Mouse (Mus musculus) limb, embryonic 10.5 days (tissue): Measurements from ENCODE around the gene Sln. TPM values are rescaled to one million over a fixed set of nuclear protein-coding genes. Genes with fewer than 3 reads are reported as not detected.

Experiments used
- DNase-seq: peaks from one replicate; pipeline ENCODE4 v3.0.0-alpha.2; 2017; ENCODE audit warnings: low spot score
- H3K27ac ChIP-seq: fragments of 300-500 bp; sonication (generic); 2 replicates; pipeline ENCODE4 v1.5.1; 2016; ENCODE audit warnings: mild to moderate bottlenecking
- H3K27me3 ChIP-seq: fragments of 300-500 bp; sonication (generic); 2 replicates; pipeline ENCODE4 v1.6.1; 2016; ENCODE audit warnings: low read depth, mild to moderate bottlenecking; ENCODE audit not compliant: poor library complexity, severe bottlenecking
- H3K36me3 ChIP-seq: fragments of 300-500 bp; sonication (generic); 2 replicates; pipeline ENCODE4 v1.6.1; 2016; ENCODE audit warnings: mild to moderate bottlenecking, moderate library complexity
- H3K4me1 ChIP-seq: fragments of 300-500 bp; sonication (generic); 2 replicates; pipeline ENCODE4 v1.6.1; 2016
- H3K4me3 ChIP-seq: fragments of 300-500 bp; sonication (generic); 2 replicates; pipeline ENCODE4 v1.5.1; 2016; ENCODE audit warnings: mild to moderate bottlenecking, moderate library complexity
- H3K9me3 ChIP-seq: fragments of 300-500 bp; sonication (generic); replicated peaks from 2 replicates; pipeline ENCODE4 v1.6.1; 2016; ENCODE audit warnings: mild to moderate bottlenecking
- WGBS: fragments of 180-500 bp; shearing (Covaris S2); methylation state at CpG from one replicate; pipeline ENCODE4 v1.1.7; 2016; 5-methylcytosine and 5-hydroxymethylcytosine counted together
- polyA plus RNA-seq: library from polyadenylated mRNA; unstranded; fragments of >200 nt; fragmentation: Nextera tagmentation; extraction: Ambion mirVana; gene quantifications from 2 replicates; pipeline ENCODE4 v1.2.1, GENCODE M21; 2016

Gene Sln
- polyA plus RNA-seq, 1 experiment from 2014 or later = 0.25 TPM

GRCm38 (mm10) chr9:53853672-53854071 lies 3.7 kb downstream of the Sln start:
- Histone ChIP-seq H3K4me3 (no peak overlapping the region), H3K4me1 (no peaks in the 10 kb centered on the region), H3K27ac (no peak overlapping the region), H3K9me3 (no peaks in the 10 kb centered on the region), H3K36me3 (no peaks in the 10 kb centered on the region), H3K27me3 (no peaks in the 10 kb centered on the region)
- DNase-seq = no peak
- 84% methylated on average over 1 of the region's 1 CpGs for WGBS

- no peak for DNase-seq
- WGBS = 100% methylated on average over 1 of the region's 1 CpGs
- Histone ChIP-seq H3K36me3 (no peaks in the 10 kb centered on the region), H3K4me1 (no peaks in the 10 kb centered on the region), H3K27ac (no peak overlapping the region), H3K4me3 (no peak overlapping the region), H3K27me3 (no peaks in the 10 kb centered on the region), H3K9me3 (no peaks in the 10 kb centered on the region)
These were observed 4.6 kb downstream of the Sln start for GRCm38 (mm10) chr9:53854525-53854924.

GRCm38 (mm10) chr9:53857864-53858263 lies 7.9 kb downstream of the Sln start:
- no peak for DNase-seq
- Histone ChIP-seq H3K4me1 (no peaks in the 10 kb centered on the region), H3K36me3 (no peaks in the 10 kb centered on the region), H3K27me3 (no peaks in the 10 kb centered on the region), H3K4me3 (no peak overlapping the region), H3K27ac (no peak overlapping the region), H3K9me3 (no peaks in the 10 kb centered on the region)
- WGBS = 84% methylated on average over 5 of the region's 5 CpGs

GRCm38 (mm10) chr9:53873239-53873638 lies 23.3 kb downstream of the Sln start:
- no peak overlapping the region for H3K27ac ChIP-seq
- H3K4me3 ChIP-seq = no peak overlapping the region
- DNase-seq = peak; percentile 8
- H3K4me1 ChIP-seq = peaks cover 8% of the 10 kb centered on the region; the same call in 1 of the 2 replicates
- no peaks in the 10 kb centered on the region for H3K9me3 ChIP-seq
- WGBS = 95% methylated on average over 8 of the region's 8 CpGs
- H3K36me3 ChIP-seq = no peaks in the 10 kb centered on the region
- H3K27me3 ChIP-seq = no peaks in the 10 kb centered on the region

GRCm38 (mm10) chr9:53877423-53877822 lies 27.5 kb downstream of the Sln start:
- peaks cover 8% of the 10 kb centered on the region; the same call in 1 of the 2 replicates for H3K4me1 ChIP-seq
- DNase-seq = peak; percentile 31
- no peaks in the 10 kb centered on the region for H3K36me3 ChIP-seq
- 17% methylated on average over 2 of the region's 2 CpGs for WGBS
- H3K27ac ChIP-seq = no peak overlapping the region
- no peaks in the 10 kb centered on the region for H3K27me3 ChIP-seq
- H3K9me3 ChIP-seq = no peaks in the 10 kb centered on the region
- no peak overlapping the region for H3K4me3 ChIP-seq

- no peaks in the 10 kb centered on the region for H3K27me3 ChIP-seq
- WGBS = 93% methylated on average over 23 of the region's 23 CpGs
- H3K4me1 ChIP-seq = no peaks in the 10 kb centered on the region
- no peaks in the 10 kb centered on the region for H3K9me3 ChIP-seq
- no peak overlapping the region for H3K4me3 ChIP-seq
- H3K36me3 ChIP-seq = no peaks in the 10 kb centered on the region
- H3K27ac ChIP-seq = no peak overlapping the region
- DNase-seq = peak; percentile 19
These were observed 33.8 kb downstream of the Sln start for GRCm38 (mm10) chr9:53883588-53884280.

GRCm38 (mm10) chr9:53890075-53890474 lies 40.1 kb downstream of the Sln start:
- DNase-seq = peak; percentile 61
- H3K9me3 ChIP-seq = no peaks in the 10 kb centered on the region
- no peaks in the 10 kb centered on the region for H3K4me1 ChIP-seq
- no peaks in the 10 kb centered on the region for H3K36me3 ChIP-seq
- H3K27me3 ChIP-seq = no peaks in the 10 kb centered on the region
- H3K27ac ChIP-seq = no peak overlapping the region
- no peak overlapping the region for H3K4me3 ChIP-seq
- 3% methylated on average over 1 of the region's 1 CpGs for WGBS

- Histone ChIP-seq H3K27ac (no peak overlapping the region), H3K4me1 (no peaks in the 10 kb centered on the region), H3K4me3 (no peak overlapping the region), H3K9me3 (no peaks in the 10 kb centered on the region), H3K36me3 (no peaks in the 10 kb centered on the region), H3K27me3 (no peaks in the 10 kb centered on the region)
- 76% methylated on average over 7 of the region's 7 CpGs for WGBS
- no peak for DNase-seq
These were observed 45.9 kb downstream of the Sln start for GRCm38 (mm10) chr9:53895827-53896226.

- WGBS = 92% methylated on average over 6 of the region's 6 CpGs
- DNase-seq = no peak
- H3K4me1 ChIP-seq = no peaks in the 10 kb centered on the region
- H3K9me3 ChIP-seq = no peaks in the 10 kb centered on the region
- H3K27ac ChIP-seq = no peak overlapping the region
- no peak overlapping the region for H3K4me3 ChIP-seq
- H3K36me3 ChIP-seq = no peaks in the 10 kb centered on the region
- no peaks in the 10 kb centered on the region for H3K27me3 ChIP-seq
These were observed 49.9 kb downstream of the Sln start for GRCm38 (mm10) chr9:53899836-53900235.

- WGBS = 89% methylated on average over 7 of the region's 7 CpGs
- Histone ChIP-seq H3K4me1 (no peaks in the 10 kb centered on the region), H3K9me3 (no peaks in the 10 kb centered on the region), H3K36me3 (no peaks in the 10 kb centered on the region), H3K27me3 (no peaks in the 10 kb centered on the region), H3K4me3 (no peak overlapping the region), H3K27ac (no peak overlapping the region)
- no peak for DNase-seq
These were observed 53.4 kb downstream of the Sln start for GRCm38 (mm10) chr9:53903215-53903842.

Other genes starting within 250 kb of the Sln start
- 26.2 and 36.9 TPM in 2 replicates for gene Acat1, start 239.8 kb upstream of the Sln start, polyA plus RNA-seq
- gene Cul5, start 180.2 kb upstream of the Sln start, polyA plus RNA-seq = 37.0 and 41.7 TPM in 2 replicates
- 0.53 and 1.0 TPM in 2 replicates for gene Rab39, start 143.9 kb upstream of the Sln start, polyA plus RNA-seq
- 6.9 and 7.0 TPM in 2 replicates for gene Slc35f2, start 78.6 kb upstream of the Sln start, polyA plus RNA-seq
- gene Elmod1, start 125.1 kb downstream of the Sln start, polyA plus RNA-seq = 0.14 and 0.73 TPM in 2 replicates
- 0.11 TPM in 1 of 2 replicates, not detected in the other for gene Tnfaip8l3, start 218.2 kb downstream of the Sln start, polyA plus RNA-seq